Mouse (Mus musculus): ENCODE data around the gene Olfr733.

The Olfr733 gene

DNA sequence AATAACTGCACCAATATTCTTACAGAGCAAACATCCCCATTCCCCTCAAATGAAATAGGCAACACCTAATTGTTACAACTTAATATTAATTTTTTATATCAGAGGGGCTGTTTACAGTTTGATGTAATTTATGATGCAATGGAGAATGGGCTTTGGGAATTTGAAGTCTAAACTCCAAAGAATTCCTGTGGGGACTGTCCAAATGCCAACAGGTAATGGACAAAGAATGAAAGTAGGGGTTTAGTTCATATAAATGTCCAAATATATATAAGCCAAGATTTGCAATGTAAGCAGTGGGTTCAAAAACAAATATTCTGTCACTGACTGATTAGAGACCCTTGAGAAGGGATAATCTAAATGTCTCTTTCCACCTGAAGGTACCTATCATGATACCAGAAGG is at the start of gene Olfr733:
Gene Olfr733 (minus strand): TSS at position 101 of the 400 bp plus-strand sequence.

DNA sequence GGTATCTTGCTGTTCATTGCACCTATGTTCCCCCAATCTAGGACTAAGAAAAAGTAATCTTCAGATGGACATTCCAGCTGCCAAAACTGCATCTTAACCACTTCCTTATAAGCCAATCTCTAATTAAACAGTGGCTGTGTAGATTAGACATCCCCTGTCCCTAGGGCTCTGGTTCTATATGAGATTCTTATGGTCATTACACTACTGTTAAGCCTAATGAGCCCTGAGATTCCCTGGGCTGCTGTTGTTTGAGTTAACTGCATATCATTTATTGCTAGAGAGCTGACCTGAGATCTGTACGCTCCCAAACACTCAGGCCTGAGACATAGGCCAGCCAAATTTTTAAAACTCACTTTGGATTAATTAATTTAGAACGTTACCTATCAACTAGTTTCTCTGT is 47.5 kb upstream of the Olfr733 start, which contains the start of gene Olfr735:
Gene Olfr735 (minus strand): TSS at position 77 of the 400 bp plus-strand sequence.
- 78% methylated on average over 2 of the region's 2 CpGs for WGBS

GRCm38 (mm10) chr14:50326661-50327060 is 25.3 kb upstream of the Olfr733 start, which contains the start of gene Olfr734:
Olfr734 (minus strand) TSS chr14:50326761.
- 62% methylated on average over 1 of the region's 1 CpGs for WGBS

DNA sequence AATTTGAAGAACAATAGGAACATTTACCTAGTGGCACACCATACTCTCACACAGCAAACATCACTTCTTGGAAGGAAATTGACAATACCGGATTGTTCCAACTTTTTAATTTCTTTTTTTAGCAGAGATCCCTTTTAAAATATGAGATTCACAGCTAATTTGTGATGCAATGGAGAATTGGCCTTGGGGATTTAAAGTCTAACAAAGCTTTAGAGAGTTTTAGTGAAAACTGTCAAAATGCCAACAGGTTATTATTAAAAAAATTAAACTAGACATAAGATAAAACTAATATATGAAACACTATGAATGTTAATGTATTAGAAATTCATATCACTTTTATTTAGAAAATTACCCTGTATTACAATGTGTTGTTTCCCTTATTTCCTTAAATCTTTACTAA is 17.2 kb downstream of the Olfr733 start, which contains the start of gene Olfr732:
Gene Olfr732 (minus strand): TSS at position 101 of the 400 bp plus-strand sequence.
- 95% methylated on average over 1 of the region's 1 CpGs for WGBS
